Mouse (Mus musculus): ENCODE data around the gene Qrich1. TPM values are rescaled to one million over a fixed set of nuclear protein-coding genes. Genes with fewer than 3 reads are reported as not detected.
"Not testable (repeated sequence)": the region's sequence is repeated elsewhere in the genome, so short reads cannot be mapped to it uniquely, and the experiment has no call there.

Gene Qrich1
- total and polyA plus RNA-seq, 3 experiments, result 55.6 to 64.2 (median 57.8) TPM

GRCm38 (mm10) chr9:108599021-108599566, 82.5 kb downstream of the Qrich1 start:
- Histone ChIP-seq H3K4me3 (no peak overlapping the region), H3K79me2 (replicated peaks; ENCODE audit: control insufficient read depth, insufficient read depth, low read length) (no peaks in the 10 kb centered on the region), H3K9ac (ENCODE audit: low read depth, low read length) (no peak overlapping the region), H3K4me1 (ENCODE audit: control insufficient read depth, insufficient read depth, low read length) (peaks cover 3% of the 10 kb centered on the region), H3K27ac (no peak overlapping the region), H3K27me3 (ENCODE audit: control insufficient read depth, insufficient read depth, low read length) (no peaks in the 10 kb centered on the region), H3K36me3 (ENCODE audit: control insufficient read depth, insufficient read depth, low read length) (no peaks in the 10 kb centered on the region)
- WGBS, result 71% methylated on average over 4 of the region's 4 CpGs
- TF ChIP-seq CTCF (IDR thresholded peaks at IDR 0.05), result no peak
- TF ChIP-seq POLR2A (IDR thresholded peaks at IDR 0.05; ENCODE audit: insufficient read depth, low read depth, low read length), result no peak
- TF ChIP-seq EP300 (IDR thresholded peaks at IDR 0.05; ENCODE audit: insufficient read depth, low read depth, low read length), result no peak
- no peak for DNase-seq
- intact Hi-C loops (cut with DNase I), result no loop called here

DNA sequence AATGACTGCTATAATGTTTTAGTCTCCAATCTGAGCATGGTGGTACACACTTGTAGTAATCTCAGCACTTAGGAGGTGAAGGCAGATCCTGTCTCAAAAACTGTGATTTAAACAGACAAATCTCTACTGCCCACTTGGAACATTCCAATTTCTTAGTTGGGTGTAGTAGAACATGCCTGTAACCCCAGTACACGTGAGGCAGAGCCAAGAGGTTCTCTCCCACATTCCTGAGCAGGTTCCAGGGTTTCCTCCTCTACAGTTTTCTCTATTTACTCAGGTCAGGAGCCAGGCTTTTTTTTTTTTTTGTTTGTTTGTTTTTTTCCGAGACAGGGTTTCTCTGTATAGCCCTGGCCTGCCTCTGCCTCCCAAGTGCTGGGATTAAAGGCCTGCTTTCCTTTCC, 83.4 kb downstream of the Qrich1 start:
- intact Hi-C loops (cut with DNase I), result no loop called here
- H3K27me3 ChIP-seq (ENCODE audit: control insufficient read depth, insufficient read depth, low read length), result no peaks in the 10 kb centered on the region
- no peaks in the 10 kb centered on the region for H3K36me3 ChIP-seq (ENCODE audit: control insufficient read depth, insufficient read depth, low read length)
- no peak for DNase-seq
- H3K4me1 ChIP-seq (ENCODE audit: control insufficient read depth, insufficient read depth, low read length), result no peaks in the 10 kb centered on the region; the same call in 1 of the 2 replicates
- no peak overlapping the region for H3K4me3 ChIP-seq
- H3K79me2 ChIP-seq (replicated peaks; ENCODE audit: control insufficient read depth, insufficient read depth, low read length), result no peaks in the 10 kb centered on the region
- H3K9ac ChIP-seq (ENCODE audit: low read depth, low read length), result no peak overlapping the region
- TF ChIP-seq CTCF (IDR thresholded peaks at IDR 0.05) (no peak), POLR2A (IDR thresholded peaks at IDR 0.05; ENCODE audit: insufficient read depth, low read depth, low read length) (no peak), EP300 (IDR thresholded peaks at IDR 0.05; ENCODE audit: insufficient read depth, low read depth, low read length) (no peak)
- no peak overlapping the region for H3K27ac ChIP-seq
- WGBS, result 26% methylated on average over 2 of the region's 2 CpGs

GRCm38 (mm10) chr9:108601986-108602385, 85.4 kb downstream of the Qrich1 start:
- WGBS, result 69% methylated on average over 4 of the region's 4 CpGs

GRCm38 (mm10) chr9:108607929-108608328, 91.3 kb downstream of the Qrich1 start:
- H3K27me3 ChIP-seq (ENCODE audit: control insufficient read depth, insufficient read depth, low read length); H3K4me1 ChIP-seq (ENCODE audit: control insufficient read depth, insufficient read depth, low read length); H3K9ac ChIP-seq (ENCODE audit: low read depth, low read length); H3K27ac ChIP-seq; H3K79me2 ChIP-seq (replicated peaks; ENCODE audit: control insufficient read depth, insufficient read depth, low read length); intact Hi-C loops (cut with DNase I); H3K4me3 ChIP-seq; H3K36me3 ChIP-seq (ENCODE audit: control insufficient read depth, insufficient read depth, low read length); DNase-seq: not testable (repeated sequence)
- 68% methylated on average over 5 of the region's 5 CpGs for WGBS

More at GRCm38 (mm10) chr9:108601986-108602385, 85.4 kb downstream of the Qrich1 start:
- Histone ChIP-seq H3K79me2 (replicated peaks; ENCODE audit: control insufficient read depth, insufficient read depth, low read length) (no peaks in the 10 kb centered on the region), H3K27ac (no peak overlapping the region), H3K9ac (ENCODE audit: low read depth, low read length) (no peak overlapping the region), H3K27me3 (ENCODE audit: control insufficient read depth, insufficient read depth, low read length) (no peaks in the 10 kb centered on the region), H3K36me3 (ENCODE audit: control insufficient read depth, insufficient read depth, low read length) (no peaks in the 10 kb centered on the region), H3K4me3 (no peak overlapping the region), H3K4me1 (ENCODE audit: control insufficient read depth, insufficient read depth, low read length) (no peaks in the 10 kb centered on the region)
- DNase-seq, result peak in 1 of 2 experiments; percentile 14
- no peak for TF ChIP-seq CTCF (IDR thresholded peaks at IDR 0.05)
- no peak for TF ChIP-seq EP300 (IDR thresholded peaks at IDR 0.05; ENCODE audit: insufficient read depth, low read depth, low read length)
- TF ChIP-seq POLR2A (IDR thresholded peaks at IDR 0.05; ENCODE audit: insufficient read depth, low read depth, low read length), result no peak
- intact Hi-C loops (cut with DNase I), result no loop called here

GRCm38 (mm10) chr9:108608889-108609288, 92.3 kb downstream of the Qrich1 start:
- H3K27me3 ChIP-seq (ENCODE audit: control insufficient read depth, insufficient read depth, low read length), result no peaks in the 10 kb centered on the region
- H3K36me3 ChIP-seq (ENCODE audit: control insufficient read depth, insufficient read depth, low read length), result no peaks in the 10 kb centered on the region; the same call in 1 of the 2 replicates
- intact Hi-C loops (cut with DNase I), result no loop called here
- no peak for DNase-seq
- TF ChIP-seq POLR2A (IDR thresholded peaks at IDR 0.05; ENCODE audit: insufficient read depth, low read depth, low read length) (no peak), EP300 (IDR thresholded peaks at IDR 0.05; ENCODE audit: insufficient read depth, low read depth, low read length) (no peak), CTCF (IDR thresholded peaks at IDR 0.05) (no peak)
- no peaks in the 10 kb centered on the region for H3K4me1 ChIP-seq (ENCODE audit: control insufficient read depth, insufficient read depth, low read length)
- WGBS, result 75% methylated on average over 4 of the region's 4 CpGs
- no peak overlapping the region for H3K9ac ChIP-seq (ENCODE audit: low read depth, low read length)
- no peaks in the 10 kb centered on the region for H3K79me2 ChIP-seq (replicated peaks; ENCODE audit: control insufficient read depth, insufficient read depth, low read length)
- H3K27ac ChIP-seq, result no peak overlapping the region
- no peak overlapping the region for H3K4me3 ChIP-seq

Small RNA genes within 50 kb of the gene (microRNA-seq; reads per million reads assigned to microRNA genes)
- gene Gm24083, result 0 reads per million in 2 experiments
- gene Mir191, result 0 reads per million in 2 experiments
- gene Mir425, result 731 to 1,052 reads per million in 2 experiments

Other genes with a start within 250 kb of the Qrich1 start
- 10 to 100 TPM; 21.0 to 21.5 TPM for gene Nicn1, start 226.4 kb upstream of the Qrich1 start, total RNA-seq (2021)
- gene Nicn1, start 226.4 kb upstream of the Qrich1 start, polyA plus RNA-seq (2012; rRNA removed), result 24.1 and 37.1 TPM in 2 replicates
- gene Amt, start 220.0 kb upstream of the Qrich1 start, total RNA-seq (2021), result 1 to 10 TPM; 4.0 to 4.6 TPM
- 4.8 and 9.2 TPM in 2 replicates for gene Amt, start 220.0 kb upstream of the Qrich1 start, polyA plus RNA-seq (2012; rRNA removed)
- gene Rhoa, start 210.7 kb upstream of the Qrich1 start, total RNA-seq (2021), result 100 to 1,000 TPM; 216 to 234 TPM
- 110 and 266 TPM in 2 replicates for gene Rhoa, start 210.7 kb upstream of the Qrich1 start, polyA plus RNA-seq (2012; rRNA removed)
- 10 to 100 TPM; 50.5 to 52.8 TPM for gene Tcta, start 210.6 kb upstream of the Qrich1 start, total RNA-seq (2021)
- gene Tcta, start 210.6 kb upstream of the Qrich1 start, polyA plus RNA-seq (2012; rRNA removed), result 64.8 and 82.4 TPM in 2 replicates
- 100 to 1,000 TPM in 1 of 2 experiments, 10 to 100 TPM in 1; 92.2 to 130 TPM for gene Gpx1, start 177.9 kb upstream of the Qrich1 start, total RNA-seq (2021)
- 212 and 327 TPM in 2 replicates for gene Gpx1, start 177.9 kb upstream of the Qrich1 start, polyA plus RNA-seq (2012; rRNA removed)
- gene Usp4, start 169.0 kb upstream of the Qrich1 start, total RNA-seq (2021), result 10 to 100 TPM; 66.1 to 74.8 TPM
- 52.7 and 68.6 TPM in 2 replicates for gene Usp4, start 169.0 kb upstream of the Qrich1 start, polyA plus RNA-seq (2012; rRNA removed)
- gene 1700102P08Rik, start 124.0 kb upstream of the Qrich1 start, total RNA-seq (2021), result under 1 TPM; 0.57 to 0.68 TPM
- gene 1700102P08Rik, start 124.0 kb upstream of the Qrich1 start, polyA plus RNA-seq (2012; rRNA removed), result 0.25 and 0.44 TPM in 2 replicates
- gene Ccdc36, start 88.3 kb upstream of the Qrich1 start, total RNA-seq (2021), result not detected
- gene Ccdc36, start 88.3 kb upstream of the Qrich1 start, polyA plus RNA-seq (2012; rRNA removed), result not detected in 2 replicates
- not detected for gene BC048562, start 80.3 kb upstream of the Qrich1 start, total RNA-seq (2021)
- not detected in 2 replicates for gene BC048562, start 80.3 kb upstream of the Qrich1 start, polyA plus RNA-seq (2012; rRNA removed)
- gene Ccdc71, start 56.3 kb upstream of the Qrich1 start, total RNA-seq (2021), result 10 to 100 TPM; 22.5 to 26.6 TPM
- 14.7 and 16.7 TPM in 2 replicates for gene Ccdc71, start 56.3 kb upstream of the Qrich1 start, polyA plus RNA-seq (2012; rRNA removed)
- gene Klhdc8b, start 55.2 kb upstream of the Qrich1 start, total RNA-seq (2021), result 1 to 10 TPM; 4.9 to 5.8 TPM
- gene Klhdc8b, start 55.2 kb upstream of the Qrich1 start, polyA plus RNA-seq (2012; rRNA removed), result 21.5 and 26.6 TPM in 2 replicates
- gene Lamb2, start 37.1 kb upstream of the Qrich1 start, total RNA-seq (2021), result 100 to 1,000 TPM; 326 to 360 TPM
- 272 and 392 TPM in 2 replicates for gene Lamb2, start 37.1 kb upstream of the Qrich1 start, polyA plus RNA-seq (2012; rRNA removed)
- gene Usp19, start 26.2 kb upstream of the Qrich1 start, total RNA-seq (2021), result 10 to 100 TPM; 83.2 to 91.9 TPM
- 110 and 147 TPM in 2 replicates for gene Usp19, start 26.2 kb upstream of the Qrich1 start, polyA plus RNA-seq (2012; rRNA removed)
- 10 to 100 TPM; 68.4 to 76.3 TPM for gene Qars, start 9.1 kb upstream of the Qrich1 start, total RNA-seq (2021)
- 108 and 173 TPM in 2 replicates for gene Qars, start 9.1 kb upstream of the Qrich1 start, polyA plus RNA-seq (2012; rRNA removed)
- 10 to 100 TPM; 47.8 to 51.2 TPM for gene Impdh2, start 43.5 kb downstream of the Qrich1 start, total RNA-seq (2021)
- gene Impdh2, start 43.5 kb downstream of the Qrich1 start, polyA plus RNA-seq (2012; rRNA removed), result 55.5 and 65.0 TPM in 2 replicates
- gene Ndufaf3, start 50.6 kb downstream of the Qrich1 start, total RNA-seq (2021), result 10 to 100 TPM; 61.9 to 88.1 TPM
- 60.7 and 69.1 TPM in 2 replicates for gene Ndufaf3, start 50.6 kb downstream of the Qrich1 start, polyA plus RNA-seq (2012; rRNA removed)
- 10 to 100 TPM; 22.8 to 25.6 TPM for gene Dalrd3, start 53.1 kb downstream of the Qrich1 start, total RNA-seq (2021)
- gene Dalrd3, start 53.1 kb downstream of the Qrich1 start, polyA plus RNA-seq (2012; rRNA removed), result 79.2 and 81.5 TPM in 2 replicates
- 10 to 100 TPM; 13.3 to 17.2 TPM for gene Wdr6, start 61.9 kb downstream of the Qrich1 start, total RNA-seq (2021)
- 16.5 and 21.9 TPM in 2 replicates for gene Wdr6, start 61.9 kb downstream of the Qrich1 start, polyA plus RNA-seq (2012; rRNA removed)
- gene P4htm, start 80.9 kb downstream of the Qrich1 start, total RNA-seq (2021), result 10 to 100 TPM; 14.2 to 15.3 TPM
- gene P4htm, start 80.9 kb downstream of the Qrich1 start, polyA plus RNA-seq (2012; rRNA removed), result 21.0 and 25.2 TPM in 2 replicates
- gene Arih2, start 132.6 kb downstream of the Qrich1 start, total RNA-seq (2021), result 10 to 100 TPM; 42.5 to 45.5 TPM
- 25.9 and 40.5 TPM in 2 replicates for gene Arih2, start 132.6 kb downstream of the Qrich1 start, polyA plus RNA-seq (2012; rRNA removed)
- 100 to 1,000 TPM; 190 to 203 TPM for gene Slc25a20, start 145.3 kb downstream of the Qrich1 start, total RNA-seq (2021)
- gene Slc25a20, start 145.3 kb downstream of the Qrich1 start, polyA plus RNA-seq (2012; rRNA removed), result 122 and 169 TPM in 2 replicates
- gene Prkar2a, start 172.5 kb downstream of the Qrich1 start, total RNA-seq (2021), result 10 to 100 TPM; 78.8 to 82.8 TPM
- 22.9 and 42.6 TPM in 2 replicates for gene Prkar2a, start 172.5 kb downstream of the Qrich1 start, polyA plus RNA-seq (2012; rRNA removed)